Mouse (Mus musculus) ovary, adult 18-20 months (tissue): ENCODE results near the gene Cabp2.
"Not testable (repeated sequence)": the region's sequence is repeated elsewhere in the genome, so short reads cannot be mapped to it uniquely, and the experiment has no call there.

Experiments
- DNase-seq: peaks from one replicate; pipeline ENCODE4 v3.0.0; 2022; ENCODE audit warnings: low spot score, mixed read lengths

Cabp2 gene

GRCm38 (mm10) chr19:4055947-4056693 is 25.3 kb upstream of the Cabp2 start:
- no peak for DNase-seq

GRCm38 (mm10) chr19:4056727-4057126 is 24.7 kb upstream of the Cabp2 start:
- no peak for DNase-seq

GRCm38 (mm10) chr19:4057389-4057788 is 24.0 kb upstream of the Cabp2 start:
- no peak for DNase-seq

GRCm38 (mm10) chr19:4057962-4058361 is 23.4 kb upstream of the Cabp2 start:
- no peak for DNase-seq

GRCm38 (mm10) chr19:4058581-4058980 is 22.8 kb upstream of the Cabp2 start:
- DNase-seq = peak; percentile 60

DNA sequence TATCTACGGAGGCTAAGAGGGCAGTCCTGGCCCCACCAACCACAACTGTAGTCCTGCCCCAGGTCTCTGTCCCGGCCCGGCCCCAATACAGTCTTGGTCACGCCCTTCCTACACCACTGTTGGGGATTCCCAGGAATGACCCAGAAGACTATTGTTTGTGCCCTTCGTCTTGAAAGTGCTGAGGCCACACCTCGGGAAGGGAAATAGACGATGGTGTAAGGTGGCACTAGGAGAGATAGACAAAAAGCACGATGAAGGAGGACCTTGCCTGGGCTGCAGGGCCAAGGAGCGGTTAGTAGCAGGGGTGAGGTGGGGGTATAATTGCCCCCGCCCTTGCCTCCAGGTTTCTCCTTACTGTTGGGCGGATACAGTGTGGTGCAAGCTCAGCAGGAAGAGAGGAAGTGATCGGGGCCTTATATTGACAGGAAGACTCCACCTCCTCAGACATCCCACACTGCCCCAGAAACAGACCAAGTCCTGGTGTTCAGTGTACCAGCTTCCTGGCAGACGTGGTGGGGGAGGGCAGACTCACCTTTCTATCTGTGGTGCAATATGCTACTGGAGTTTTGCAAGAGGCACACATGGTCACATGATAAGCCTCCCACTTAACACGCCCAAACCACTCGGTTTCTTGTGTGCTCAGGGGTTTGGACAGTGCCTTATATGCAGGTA is 22.2 kb upstream of the Cabp2 start, which contains the start of gene Gstp3:
Gene Gstp3, minus strand, starts transcription at position 501 of the 672 bp plus-strand sequence.
- DNase-seq = no peak

GRCm38 (mm10) chr19:4060044-4060898 is 21.1 kb upstream of the Cabp2 start:
- not testable (repeated sequence) for DNase-seq

GRCm38 (mm10) chr19:4060899-4061465 is 20.4 kb upstream of the Cabp2 start:
- no peak for DNase-seq

DNA sequence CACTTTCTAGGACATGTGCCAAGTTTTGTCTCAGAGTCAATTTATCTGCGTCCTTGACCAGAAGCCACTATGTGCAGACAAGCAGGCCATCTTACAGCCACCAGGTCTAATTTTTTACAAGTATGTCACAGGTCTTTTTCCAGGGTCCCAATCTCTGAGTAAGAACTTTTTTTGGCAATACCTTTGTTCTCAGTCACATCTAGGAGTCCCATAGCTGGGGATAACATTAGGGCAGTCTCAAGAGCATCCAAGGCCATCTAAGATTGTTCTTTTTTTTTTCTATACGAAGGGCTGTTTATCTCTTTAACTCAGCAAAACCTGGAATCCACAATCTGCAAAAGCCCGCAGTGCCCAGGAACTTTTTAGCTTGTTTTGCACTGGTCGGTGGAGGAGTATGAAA is 18.0 kb upstream of the Cabp2 start:
- DNase-seq = not testable (repeated sequence)

DNA sequence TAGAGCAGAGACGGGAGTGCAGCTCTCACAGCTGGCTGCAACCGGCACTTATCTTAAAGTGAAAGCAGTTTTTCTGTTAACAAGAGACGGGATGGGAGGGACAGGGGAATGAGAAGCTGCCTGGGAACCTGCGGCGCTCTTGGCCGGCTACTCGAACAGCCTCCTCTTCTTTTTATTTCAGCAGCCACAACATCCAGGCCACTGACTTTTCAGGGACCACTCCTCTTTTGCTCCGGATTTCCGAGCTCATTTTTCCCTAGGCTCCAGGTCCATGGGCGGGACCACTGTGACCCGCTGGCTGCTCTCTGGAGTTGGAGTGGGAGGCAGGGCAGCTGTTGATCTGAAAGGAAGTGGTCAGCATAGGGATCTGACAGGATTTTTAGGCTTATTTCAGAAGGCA is 16.9 kb upstream of the Cabp2 start:
- DNase-seq = not testable (repeated sequence)

DNA sequence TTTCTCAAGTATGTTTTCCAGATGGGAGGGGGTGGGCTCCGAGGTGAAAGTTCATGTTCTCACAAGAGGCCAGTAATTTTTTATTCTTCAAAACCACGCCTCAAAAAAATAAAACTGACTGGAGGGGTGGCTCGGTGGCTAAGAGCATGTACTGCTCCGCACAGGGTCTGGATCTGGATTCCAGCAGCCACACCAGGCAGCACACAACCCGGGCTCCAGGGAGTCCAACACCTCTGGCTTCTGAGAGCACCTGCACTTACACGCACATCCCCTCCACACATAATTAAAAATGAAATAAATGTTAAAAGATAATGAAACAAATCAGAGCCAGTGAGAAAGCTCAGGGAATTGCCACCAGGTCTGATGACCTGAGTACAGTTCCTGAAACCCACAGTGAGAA is 15.1 kb upstream of the Cabp2 start:
- DNase-seq = no peak

DNA sequence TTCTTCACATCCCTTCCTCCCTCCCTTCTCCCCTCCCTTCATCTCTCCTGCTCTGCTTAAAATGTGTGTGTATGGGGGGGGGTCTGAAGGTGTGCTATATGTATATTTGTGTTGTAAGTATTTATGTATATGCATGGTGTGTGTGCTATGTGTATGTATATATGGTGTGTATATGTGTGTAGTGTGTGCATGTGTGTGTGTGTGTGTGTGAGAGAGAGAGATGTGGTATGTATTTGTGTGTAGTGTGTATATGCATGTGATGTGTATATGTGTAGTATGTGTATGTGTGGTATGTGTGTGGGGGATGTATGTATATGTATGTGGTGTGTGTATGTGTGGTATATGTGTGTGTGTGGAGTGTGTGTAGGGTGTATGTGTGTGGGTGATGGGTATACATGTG is 14.5 kb upstream of the Cabp2 start:
- no peak for DNase-seq

DNA sequence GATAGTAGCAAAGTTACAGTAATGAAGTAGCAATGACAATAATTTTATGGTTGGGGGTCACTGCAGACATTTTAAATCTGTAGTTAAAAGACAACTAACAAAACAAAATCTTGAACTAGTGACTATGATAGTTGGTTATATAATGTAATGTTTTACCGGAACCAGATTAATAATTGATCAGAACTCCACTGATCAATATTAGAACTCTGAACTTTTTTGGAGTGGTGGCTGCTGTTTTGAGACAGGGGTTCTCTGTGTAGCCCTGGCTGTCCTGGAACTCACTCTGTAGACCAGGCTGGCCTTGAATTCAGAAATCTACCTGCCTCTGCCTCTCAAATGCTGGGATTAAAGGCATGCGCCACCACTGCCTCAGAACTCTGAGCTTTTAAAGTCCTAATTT is 13.1 kb upstream of the Cabp2 start:
- not testable (repeated sequence) for DNase-seq

- DNase-seq = no peak
Measured at GRCm38 (mm10) chr19:4068717-4069410, 12.5 kb upstream of the Cabp2 start.

DNA sequence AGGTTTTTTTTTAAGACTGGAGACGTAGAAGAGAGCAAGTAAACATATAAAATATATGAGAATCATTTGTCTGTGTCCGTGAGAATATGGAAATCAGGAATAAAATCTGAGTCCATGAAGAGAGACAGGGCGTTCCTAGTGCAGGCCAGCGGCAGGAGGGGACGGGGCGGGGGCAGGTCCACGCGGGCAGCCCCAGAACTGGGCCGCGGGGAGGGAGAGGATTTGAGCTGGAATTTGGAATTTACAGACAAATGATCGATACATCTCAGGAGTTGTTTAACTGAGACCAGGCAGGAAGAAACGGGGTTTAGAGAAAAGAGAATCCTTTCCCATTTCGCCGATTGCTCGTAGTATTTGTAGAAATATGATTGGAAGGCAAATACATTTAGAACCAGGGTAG is 11.1 kb upstream of the Cabp2 start:
- no peak for DNase-seq

- no peak for DNase-seq
Measured at GRCm38 (mm10) chr19:4070756-4071155, 10.6 kb upstream of the Cabp2 start.

- DNase-seq = no peak
Measured at GRCm38 (mm10) chr19:4071406-4071805, 10.0 kb upstream of the Cabp2 start.

- DNase-seq = no peak
Measured at GRCm38 (mm10) chr19:4072706-4073424, 8.5 kb upstream of the Cabp2 start.

- no peak for DNase-seq
Measured at GRCm38 (mm10) chr19:4075531-4075930, 5.8 kb upstream of the Cabp2 start.

GRCm38 (mm10) chr19:4079594-4079993 is 1.8 kb upstream of the Cabp2 start:
- no peak for DNase-seq

GRCm38 (mm10) chr19:4080511-4081009 is 818 bp upstream of the Cabp2 start:
- DNase-seq = no peak
